In the genomic region with DNA sequence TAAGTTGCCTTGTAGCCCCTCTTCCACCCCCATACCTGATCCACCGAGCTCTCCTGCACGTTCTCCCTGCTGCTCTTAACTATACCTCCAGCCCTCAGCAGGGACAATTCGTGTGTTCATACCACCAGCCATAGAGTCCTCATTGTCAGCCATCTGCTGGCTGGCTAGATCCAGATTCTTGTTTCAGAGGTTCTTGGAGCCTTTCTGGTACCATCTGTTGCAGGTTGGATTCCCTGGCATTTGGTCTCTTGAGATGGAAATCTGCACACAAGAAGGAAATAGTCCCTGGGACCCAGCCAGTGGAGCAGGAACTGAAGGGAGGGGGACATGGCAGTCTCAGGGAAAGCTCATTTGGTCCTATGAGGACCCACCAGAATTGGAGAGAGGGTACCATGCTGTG, we compare ENCODE assay signal across 15 mouse cellular contexts. TPM values are rescaled to one million over a fixed set of nuclear protein-coding genes. Genes with fewer than 3 reads are reported as not detected.
A peak's percentile ranks its signal among the peaks of the same experiment; 100 is the strongest.
DNase-seq lines count a peak whose midpoint lies in the region; ATAC-seq and TF ChIP-seq lines count a peak whose summit lies in the region.
"Had no signal": no experiment of that assay in that cellular context is flagged by ENCODE, and none has a peak within 500 bp of the region (broad histone marks: within the 10 kb centered on the region; RNA-seq: fewer than 3 reads in every experiment).

No protein-coding gene starts in this region.

- no peaks in the 10 kb centered on the region for H3K4me1 ChIP-seq in hindbrain, postnatal 0 days (ENCODE audit: insufficient read depth, low read length)
- H3K4me1 ChIP-seq in hindbrain, embryonic 16.5 days (ENCODE audit: control insufficient read depth, insufficient read depth, low read depth, low read length), result no peaks in the 10 kb centered on the region
- H3K4me1 ChIP-seq in heart, embryonic 12.5 days (replicated peaks), result no peaks in the 10 kb centered on the region

- no peak for TF ChIP-seq CTCF in hindbrain, postnatal 0 days (IDR thresholded peaks at IDR 0.05; ENCODE audit: low read depth)

- intact Hi-C loops in left cerebral cortex, postnatal 14 days (cut with DNase I), result no loop called here

- H3K36me3 ChIP-seq in hindbrain, postnatal 0 days (ENCODE audit: insufficient read depth, low read length), result no peaks in the 10 kb centered on the region
- H3K36me3 ChIP-seq in hindbrain, embryonic 16.5 days (ENCODE audit: control insufficient read depth, insufficient read depth, low read length), result no peaks in the 10 kb centered on the region
- no peaks in the 10 kb centered on the region for H3K36me3 ChIP-seq in heart, embryonic 12.5 days
- H3K36me3 ChIP-seq: embryonic facial prominence, embryonic 15.5 days; kidney, embryonic 15.5 days had no signal

- H3K9me3 ChIP-seq in hindbrain, postnatal 0 days (ENCODE audit: low read length), result no peaks in the 10 kb centered on the region
- no peaks in the 10 kb centered on the region for H3K9me3 ChIP-seq in hindbrain, embryonic 16.5 days (ENCODE audit: control insufficient read depth, low read length)
- no peaks in the 10 kb centered on the region for H3K9me3 ChIP-seq in heart, embryonic 12.5 days (replicated peaks)
- H3K9me3 ChIP-seq: embryonic facial prominence, embryonic 15.5 days; kidney, embryonic 15.5 days had no signal

- H3K4me2 ChIP-seq in hindbrain, postnatal 0 days (ENCODE audit: low read depth, low read length), result no peak overlapping the region
- no peak overlapping the region for H3K4me2 ChIP-seq in hindbrain, embryonic 16.5 days (ENCODE audit: low read length)
- H3K4me2 ChIP-seq in heart, embryonic 12.5 days, result no peak overlapping the region
- H3K4me2 ChIP-seq: embryonic facial prominence, embryonic 15.5 days; heart, embryonic 11.5 days; hindbrain, embryonic 14.5 days; kidney, embryonic 15.5 days had no signal

- WGBS in hindbrain, postnatal 0 days, result 55% methylated on average over 3 of the region's 3 CpGs
- WGBS in hindbrain, embryonic 16.5 days, result 63% methylated on average over 3 of the region's 3 CpGs
- WGBS in heart, embryonic 12.5 days, result 80% methylated on average over 3 of the region's 3 CpGs

- H3K9ac ChIP-seq in hindbrain, postnatal 0 days (replicated peaks; ENCODE audit: low read length), result no peak overlapping the region
- H3K9ac ChIP-seq in hindbrain, embryonic 16.5 days (ENCODE audit: low read depth, low read length), result no peak overlapping the region
- no peak overlapping the region for H3K9ac ChIP-seq in heart, embryonic 12.5 days
- H3K9ac ChIP-seq: embryonic facial prominence, embryonic 15.5 days; hindbrain, embryonic 14.5 days; kidney, embryonic 15.5 days; liver, embryonic 14.5 days had no signal

- no peaks in the 10 kb centered on the region for H3K27me3 ChIP-seq in hindbrain, postnatal 0 days (ENCODE audit: insufficient read depth, low read length)
- H3K27me3 ChIP-seq in hindbrain, embryonic 16.5 days (replicated peaks; ENCODE audit: control insufficient read depth, insufficient read depth, low read length), result no peaks in the 10 kb centered on the region
- H3K27me3 ChIP-seq in heart, embryonic 12.5 days (replicated peaks), result no peaks in the 10 kb centered on the region; the same call in 1 of the 2 replicates
- H3K27me3 ChIP-seq: embryonic facial prominence, embryonic 15.5 days; kidney, embryonic 15.5 days had no signal

- H3K27ac ChIP-seq in hindbrain, postnatal 0 days, result no peak overlapping the region
- no peak overlapping the region for H3K27ac ChIP-seq in hindbrain, embryonic 16.5 days (ENCODE audit: low read depth, low read length)
- no peak overlapping the region for H3K27ac ChIP-seq in heart, embryonic 12.5 days (ENCODE audit: poor library complexity, severe bottlenecking)
- H3K27ac ChIP-seq: embryonic facial prominence, embryonic 15.5 days; gastrocnemius, adult 2 months; hindbrain, embryonic 14.5 days; kidney, embryonic 15.5 days; liver, embryonic 14.5 days had no signal

- ATAC-seq in hindbrain, postnatal 0 days, result no peak
- ATAC-seq in hindbrain, embryonic 16.5 days, result no peak
- ATAC-seq in heart, embryonic 12.5 days (ENCODE audit: insufficient number of reproducible peaks, low FRiP score), result no peak

- H3K4me3 ChIP-seq in hindbrain, postnatal 0 days (ENCODE audit: low read length), result no peak overlapping the region
- no peak overlapping the region for H3K4me3 ChIP-seq in hindbrain, embryonic 16.5 days (ENCODE audit: low read length)
- H3K4me3 ChIP-seq in heart, embryonic 12.5 days, result no peak overlapping the region
- H3K4me3 ChIP-seq: embryonic facial prominence, embryonic 15.5 days; gastrocnemius, adult 2 months; kidney, embryonic 15.5 days had no signal

- peak; percentile 24 for DNase-seq in hindbrain, postnatal 0 days (ENCODE audit: low spot score)
- peak; percentile 26 to 55 for DNase-seq in frontal cortex, postnatal 36 days (ENCODE audit: low spot score in 2 of 2)
- peak; percentile 43 to 62 for DNase-seq in left cerebral cortex, postnatal 14 days (ENCODE audit: low spot score in 2 of 2)
- DNase-seq in spleen, postnatal 10 days (ENCODE audit: low spot score in 2 of 2), result no peak
- no peak for DNase-seq in lung, postnatal 10 days
- DNase-seq in gastrocnemius, adult 18-20 months (ENCODE audit: low spot score), result no peak
- DNase-seq: gastrocnemius, adult 2 months; thymus, postnatal 36 days had no signal

RNA-seq across cellular contexts. Expression of gene Dlk1, which starts 39.1 kb away (rescaled TPM):
- total RNA-seq in hindbrain, postnatal 0 days (2014; rRNA removed), result 28.8 and 47.7 TPM in 2 replicates
- 33.0 and 34.6 TPM in 2 replicates for polyA plus RNA-seq in hindbrain, postnatal 0 days (2015; fragmentation: Nextera tagmentation; extraction: Ambion mirVana)
- 57.7 and 84.8 TPM in 2 replicates for polyA plus RNA-seq in hindbrain, embryonic 16.5 days (2015; fragmentation: Nextera tagmentation; extraction: Ambion mirVana)
- 1 to 10 TPM; 1.2 to 5.0 TPM for total RNA-seq in left cerebral cortex, postnatal 14 days (2021)
- polyA plus RNA-seq in heart, embryonic 12.5 days (2016; fragmentation: Nextera tagmentation; extraction: Ambion mirVana), result 61.1 and 69.0 TPM in 2 replicates
- 1 to 10 TPM in 1 of 2 experiments, under 1 TPM in 1; 0.69 to 1.1 TPM for total RNA-seq in gastrocnemius, adult 18-20 months (2021)

Comparison
In these comparisons a context has a peak if more than half of its experiments do, and no peak if none do; other contexts are left out.
1. DNase-seq: peak in hindbrain, postnatal 0 days (single experiment), frontal cortex, postnatal 36 days (2 of 2) and left cerebral cortex, postnatal 14 days (2 of 2); none in spleen, postnatal 10 days (0 of 2), lung, postnatal 10 days (single experiment) and gastrocnemius, adult 18-20 months (single experiment).